Mouse (Mus musculus): ENCODE measurements around the gene Klrb1b. TPM values are rescaled to one million over a fixed set of nuclear protein-coding genes. Genes with fewer than 3 reads are reported as not detected.
"Not testable (repeated sequence)": the region's sequence is repeated elsewhere in the genome, so short reads cannot be mapped to it uniquely, and the experiment has no call there.

Klrb1b gene
- total and polyA plus RNA-seq, 2 experiments from 2014 or later = not detected

DNA sequence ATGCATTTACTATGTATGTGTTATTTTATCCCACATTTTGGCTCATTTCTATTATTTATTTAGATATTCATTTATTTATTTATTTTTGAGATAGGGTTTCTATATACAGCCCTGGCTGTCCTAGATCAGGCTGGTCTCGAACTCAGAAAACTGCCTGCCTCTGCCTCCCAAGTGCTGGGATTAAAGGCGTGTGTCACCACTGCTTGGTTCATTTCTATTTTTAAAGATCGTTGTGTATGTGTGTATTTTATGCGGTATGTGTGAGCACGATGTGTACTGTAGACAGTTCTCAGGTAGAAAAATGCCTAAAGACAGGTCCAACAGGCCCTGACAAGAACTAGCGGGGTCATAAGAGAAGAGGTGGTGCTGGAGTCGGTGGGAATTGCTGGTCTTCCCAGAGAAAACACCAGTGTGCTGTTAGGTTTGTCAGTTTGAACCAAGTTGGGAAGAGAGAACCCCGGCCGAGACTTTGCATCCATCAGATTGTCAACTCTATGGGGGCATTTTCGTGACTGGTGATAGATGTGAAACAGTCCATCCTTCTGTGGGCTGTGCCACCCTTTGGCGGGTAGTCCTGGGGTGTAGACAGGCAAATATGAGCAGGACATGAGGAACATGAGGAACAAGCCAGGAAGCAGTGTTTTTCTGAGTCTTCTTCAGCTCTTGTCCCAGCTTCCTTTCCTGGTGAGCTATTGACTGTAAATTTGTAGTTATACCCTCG, 28.8 kb downstream of the Klrb1b start:
- no peaks in the 10 kb centered on the region for H3K36me3 ChIP-seq (ENCODE audit: insufficient read depth, low read length)
- no peak for TF ChIP-seq CTCF (IDR thresholded peaks at IDR 0.05; ENCODE audit: low read depth)
- H3K9me3 ChIP-seq (ENCODE audit: low read length) = no peaks in the 10 kb centered on the region
- no peak overlapping the region for H3K9ac ChIP-seq (replicated peaks; ENCODE audit: low read length)
- ATAC-seq (no peak), DNase-seq (ENCODE audit: low spot score) (no peak)
- H3K27me3 ChIP-seq (ENCODE audit: insufficient read depth, low read length) = no peaks in the 10 kb centered on the region
- peak overlapping the region; percentile 59 for H3K4me2 ChIP-seq (ENCODE audit: low read depth, low read length)
- peak overlapping the region; percentile 58 for H3K27ac ChIP-seq
- WGBS = 72% methylated on average over 12 of the region's 12 CpGs
- peak overlapping the region; percentile 60 for H3K4me3 ChIP-seq (ENCODE audit: low read length)
- H3K4me1 ChIP-seq (ENCODE audit: insufficient read depth, low read length) = 0 out of 2 replicates have a peak, but pooled peaks cover 3% of the 10 kb centered on the region

- Histone ChIP-seq H3K9ac (replicated peaks; ENCODE audit: low read length) (no peak overlapping the region), H3K4me3 (ENCODE audit: low read length) (no peak overlapping the region), H3K4me1 (ENCODE audit: insufficient read depth, low read length) (0 out of 2 replicates have a peak, but pooled peaks cover 3% of the 10 kb centered on the region), H3K27ac (no peak overlapping the region), H3K27me3 (ENCODE audit: insufficient read depth, low read length) (no peaks in the 10 kb centered on the region), H3K9me3 (ENCODE audit: low read length) (no peaks in the 10 kb centered on the region), H3K36me3 (ENCODE audit: insufficient read depth, low read length) (no peaks in the 10 kb centered on the region), H3K4me2 (ENCODE audit: low read depth, low read length) (no peak overlapping the region)
- ATAC-seq (no peak), DNase-seq (ENCODE audit: low spot score) (no peak)
- 77% methylated on average over 8 of the region's 8 CpGs for WGBS
- TF ChIP-seq CTCF (IDR thresholded peaks at IDR 0.05; ENCODE audit: low read depth) = no peak
Measured at GRCm38 (mm10) chr6:128796321-128796955, 29.7 kb downstream of the Klrb1b start.

DNA sequence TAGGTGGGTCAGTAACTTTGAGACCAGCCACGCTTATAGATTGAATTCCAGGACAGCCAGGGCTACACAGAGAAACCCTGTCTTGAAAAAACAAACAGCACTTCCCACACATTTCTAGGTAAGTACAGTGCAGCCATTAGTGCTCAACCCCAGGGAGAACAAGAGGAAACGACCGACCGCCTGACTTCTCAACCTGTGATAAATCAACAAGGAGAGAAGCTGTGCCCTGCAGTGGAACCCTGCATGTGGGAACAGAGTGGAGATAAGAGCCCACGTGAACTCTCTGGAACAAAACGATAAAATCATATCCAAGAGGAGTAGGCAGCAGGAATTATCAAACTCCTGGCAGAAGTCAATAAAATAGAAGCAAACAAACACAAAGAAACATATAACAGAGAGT, 32.4 kb downstream of the Klrb1b start:
- 0 out of 2 replicates have a peak, but pooled peaks cover 3% of the 10 kb centered on the region for H3K4me1 ChIP-seq (ENCODE audit: insufficient read depth, low read length)
- H3K27me3 ChIP-seq (ENCODE audit: insufficient read depth, low read length) = no peaks in the 10 kb centered on the region
- H3K9me3 ChIP-seq (ENCODE audit: low read length) = no peaks in the 10 kb centered on the region
- H3K4me2 ChIP-seq (ENCODE audit: low read depth, low read length) = no peak overlapping the region
- H3K4me3 ChIP-seq (ENCODE audit: low read length) = no peak overlapping the region
- H3K27ac ChIP-seq = no peak overlapping the region
- ATAC-seq (no peak), DNase-seq (ENCODE audit: low spot score) (no peak)
- no peak overlapping the region for H3K9ac ChIP-seq (replicated peaks; ENCODE audit: low read length)
- 70% methylated on average over 6 of the region's 6 CpGs for WGBS
- no peak for TF ChIP-seq CTCF (IDR thresholded peaks at IDR 0.05; ENCODE audit: low read depth)
- no peaks in the 10 kb centered on the region for H3K36me3 ChIP-seq (ENCODE audit: insufficient read depth, low read length)

- not testable (repeated sequence) for H3K9me3 ChIP-seq (ENCODE audit: low read length); ATAC-seq; H3K36me3 ChIP-seq (ENCODE audit: insufficient read depth, low read length); DNase-seq (ENCODE audit: low spot score); H3K4me2 ChIP-seq (ENCODE audit: low read depth, low read length); H3K27ac ChIP-seq; H3K27me3 ChIP-seq (ENCODE audit: insufficient read depth, low read length); H3K4me3 ChIP-seq (ENCODE audit: low read length); H3K4me1 ChIP-seq (ENCODE audit: insufficient read depth, low read length); H3K9ac ChIP-seq (replicated peaks; ENCODE audit: low read length)
- WGBS = 91% methylated on average over 4 of the region's 4 CpGs
Measured at GRCm38 (mm10) chr6:128790491-128790994, 35.6 kb downstream of the Klrb1b start.

DNA sequence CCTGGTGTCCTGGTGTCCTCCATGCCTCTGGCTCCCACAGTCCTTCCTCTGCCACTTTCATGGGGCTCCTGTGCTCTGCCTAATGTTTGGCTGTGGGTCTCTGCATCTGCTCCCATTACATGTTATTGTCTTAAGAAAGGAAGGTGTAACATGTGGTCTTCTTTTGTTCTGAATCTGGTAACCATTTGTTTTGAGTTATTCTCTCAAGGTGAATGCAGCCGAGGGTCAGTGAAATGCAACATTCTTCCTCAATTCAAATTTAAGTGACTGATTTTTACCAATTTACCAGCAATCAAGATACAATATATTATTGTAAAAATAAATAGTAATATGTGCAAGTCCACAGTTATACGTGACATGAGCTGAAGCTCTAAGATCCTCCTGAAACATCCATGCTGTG, 37.0 kb downstream of the Klrb1b start, which contains the start of gene Klrb1c:
TSS of gene Klrb1c (minus strand) at position 101 of the 400 bp plus-strand sequence.
- WGBS = 80% methylated on average over 2 of the region's 2 CpGs
- no peak for DNase-seq (ENCODE audit: low spot score)
- H3K27me3 ChIP-seq (ENCODE audit: insufficient read depth, low read length) = no peaks in the 10 kb centered on the region
- no peak within 1 kb of the TSS for H3K9ac ChIP-seq (replicated peaks; ENCODE audit: low read length)
- no peak within 1 kb of the TSS for H3K4me2 ChIP-seq (ENCODE audit: low read depth, low read length)
- H3K4me3 ChIP-seq (ENCODE audit: low read length) = no peak within 1 kb of the TSS
- no peak within 1 kb of the TSS for H3K27ac ChIP-seq
- H3K36me3 ChIP-seq (ENCODE audit: insufficient read depth, low read length) = no peaks in the 10 kb centered on the region
- no peak for TF ChIP-seq CTCF (IDR thresholded peaks at IDR 0.05; ENCODE audit: low read depth)
- no peak for ATAC-seq
- no peaks in the 10 kb centered on the region for H3K4me1 ChIP-seq (ENCODE audit: insufficient read depth, low read length)
- no peaks in the 10 kb centered on the region for H3K9me3 ChIP-seq (ENCODE audit: low read length)

- no peak overlapping the region for H3K27ac ChIP-seq
- DNase-seq (ENCODE audit: low spot score) (no peak), ATAC-seq (no peak)
- no peak overlapping the region for H3K4me3 ChIP-seq (ENCODE audit: low read length)
- no peak overlapping the region for H3K9ac ChIP-seq (replicated peaks; ENCODE audit: low read length)
- WGBS = 81% methylated on average over 1 of the region's 1 CpGs
- no peaks in the 10 kb centered on the region for H3K9me3 ChIP-seq (ENCODE audit: low read length)
- no peak for TF ChIP-seq CTCF (IDR thresholded peaks at IDR 0.05; ENCODE audit: low read depth)
- H3K36me3 ChIP-seq (ENCODE audit: insufficient read depth, low read length) = no peaks in the 10 kb centered on the region
- no peak overlapping the region for H3K4me2 ChIP-seq (ENCODE audit: low read depth, low read length)
- H3K4me1 ChIP-seq (ENCODE audit: insufficient read depth, low read length) = no peaks in the 10 kb centered on the region
- H3K27me3 ChIP-seq (ENCODE audit: insufficient read depth, low read length) = no peaks in the 10 kb centered on the region
Measured at GRCm38 (mm10) chr6:128788517-128788916, 37.6 kb downstream of the Klrb1b start.

DNA sequence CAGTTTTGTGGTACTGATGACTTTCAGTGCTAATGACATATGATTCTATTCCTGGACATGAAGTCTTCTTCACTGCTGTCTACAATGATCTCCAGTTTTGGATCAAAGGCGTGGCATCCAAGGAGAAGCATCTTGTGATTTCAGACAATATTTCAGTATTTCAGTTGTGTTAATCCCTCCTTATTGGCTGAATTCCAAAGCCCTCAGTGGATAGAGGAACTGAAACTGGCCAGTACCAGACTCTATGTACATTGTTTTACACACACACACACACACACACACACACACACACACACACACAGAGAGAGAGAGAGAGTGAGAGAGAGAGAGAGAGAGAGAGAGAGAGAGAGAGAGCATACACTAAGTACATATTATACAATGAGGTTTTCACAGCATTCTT, 39.7 kb downstream of the Klrb1b start:
- H3K9me3 ChIP-seq (ENCODE audit: low read length); H3K4me1 ChIP-seq (ENCODE audit: insufficient read depth, low read length); H3K4me2 ChIP-seq (ENCODE audit: low read depth, low read length); DNase-seq (ENCODE audit: low spot score); H3K27ac ChIP-seq; ATAC-seq; H3K9ac ChIP-seq (replicated peaks; ENCODE audit: low read length); H3K4me3 ChIP-seq (ENCODE audit: low read length); H3K36me3 ChIP-seq (ENCODE audit: insufficient read depth, low read length); H3K27me3 ChIP-seq (ENCODE audit: insufficient read depth, low read length): not testable (repeated sequence)
- 87% methylated on average over 1 of the region's 1 CpGs for WGBS
